Mouse (Mus musculus) telencephalon, adult 2 months (tissue): ENCODE results near the gene B020031M17Rik.
"Not testable (repeated sequence)": the region's sequence is repeated elsewhere in the genome, so short reads cannot be mapped to it uniquely, and the experiment has no call there.

Experiments
- DNase-seq: peaks from one replicate; pipeline ENCODE4 v3.0.0-alpha.2; 2011; ENCODE audit warnings: low read depth, low spot score

The B020031M17Rik gene

GRCm38 (mm10) chr13:119950706-119951105 lies at the start of gene B020031M17Rik:
Gene B020031M17Rik, minus strand, starts transcription at chr13:119950806.
- not testable (repeated sequence) for DNase-seq

- DNase-seq: not testable (repeated sequence)
Measured at GRCm38 (mm10) chr13:119999215-119999614, 48.6 kb upstream of the B020031M17Rik start.

GRCm38 (mm10) chr13:119998442-119999086 lies 48.0 kb upstream of the B020031M17Rik start:
- not testable (repeated sequence) for DNase-seq

GRCm38 (mm10) chr13:119991917-119992496 lies 41.4 kb upstream of the B020031M17Rik start:
- DNase-seq: not testable (repeated sequence)

- DNase-seq: not testable (repeated sequence)
Measured at GRCm38 (mm10) chr13:119991264-119991663, 40.7 kb upstream of the B020031M17Rik start.

GRCm38 (mm10) chr13:119969163-119969562 lies 18.6 kb upstream of the B020031M17Rik start:
- DNase-seq: not testable (repeated sequence)

GRCm38 (mm10) chr13:119968193-119968592 lies 17.6 kb upstream of the B020031M17Rik start:
- not testable (repeated sequence) for DNase-seq

- not testable (repeated sequence) for DNase-seq
Measured at GRCm38 (mm10) chr13:119965968-119966367, 15.4 kb upstream of the B020031M17Rik start.

GRCm38 (mm10) chr13:119965302-119965952 lies 14.8 kb upstream of the B020031M17Rik start:
- not testable (repeated sequence) for DNase-seq

GRCm38 (mm10) chr13:119962856-119963255 lies 12.2 kb upstream of the B020031M17Rik start:
- not testable (repeated sequence) for DNase-seq

- DNase-seq: not testable (repeated sequence)
Measured at GRCm38 (mm10) chr13:119955567-119955966, 5.0 kb upstream of the B020031M17Rik start.

GRCm38 (mm10) chr13:119955089-119955488 lies 4.5 kb upstream of the B020031M17Rik start:
- not testable (repeated sequence) for DNase-seq

- not testable (repeated sequence) for DNase-seq
Measured at GRCm38 (mm10) chr13:119929172-119929571, 21.4 kb downstream of the B020031M17Rik start, which contains the start of gene Gm21761. Gene Gm21761, minus strand, starts transcription at chr13:119929272.

- DNase-seq: not testable (repeated sequence)
Measured at GRCm38 (mm10) chr13:119924597-119925340, 25.8 kb downstream of the B020031M17Rik start.

GRCm38 (mm10) chr13:119916966-119917722 lies 33.5 kb downstream of the B020031M17Rik start:
- DNase-seq: not testable (repeated sequence)

- DNase-seq: not testable (repeated sequence)
Measured at GRCm38 (mm10) chr13:119916449-119916848, 34.2 kb downstream of the B020031M17Rik start.
